ENCODE assay signal across 8 mouse cellular contexts in the genomic region with DNA sequence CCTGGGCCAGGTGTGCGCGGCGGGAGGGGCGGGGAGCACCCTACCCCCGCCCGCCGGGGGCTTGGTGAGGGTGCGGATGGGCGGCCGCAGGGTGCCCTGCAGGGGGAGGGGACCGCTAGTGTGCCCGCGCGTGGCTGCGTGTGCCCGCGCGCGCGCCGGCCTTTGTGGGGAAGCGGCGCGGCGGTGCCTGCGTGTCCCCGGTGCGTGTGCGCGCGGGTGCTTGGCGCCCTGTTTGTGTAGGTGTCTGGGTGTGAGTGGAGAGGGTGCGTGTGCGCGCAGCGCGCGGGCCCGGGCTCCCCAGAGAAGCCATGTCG. TPM values are rescaled to one million over a fixed set of nuclear protein-coding genes. Genes with fewer than 3 reads are reported as not detected.
DNase-seq lines count a peak whose midpoint lies in the region; ATAC-seq lines count a peak whose summit lies in the region.

No protein-coding gene starts in this region.

- H3K4me3 ChIP-seq in kidney, embryonic 15.5 days (replicated peaks) = peak overlapping the region; percentile 97
- H3K4me3 ChIP-seq in forebrain, embryonic 14.5 days (ENCODE audit: low read depth, low read length) = peak overlapping the region; percentile 96

- under 1% methylated on average over 36 of the region's 40 CpGs for WGBS in kidney, embryonic 15.5 days
- 0% methylated on average over 22 of the region's 40 CpGs for WGBS in forebrain, embryonic 14.5 days

- peak overlapping the region; percentile 98 for H3K27ac ChIP-seq in kidney, embryonic 15.5 days
- H3K27ac ChIP-seq in forebrain, embryonic 14.5 days (ENCODE audit: low read depth, low read length) = peak overlapping the region; percentile 99

- intact Hi-C loops in left cerebral cortex, postnatal 14 days (cut with DNase I) = no loop called here

- DNase-seq in kidney, postnatal 25 days = no peak
- peak; percentile 94 for DNase-seq in brain, adult 2 months (ENCODE audit: low read depth, low spot score)
- peak; percentile 85 for DNase-seq in forebrain, embryonic 14.5 days (ENCODE audit: low spot score)
- DNase-seq in left cerebral cortex, postnatal 14 days (ENCODE audit: low spot score in 2 of 2) = peak; percentile 82 to 86
- peak; percentile 65 for DNase-seq in naive thymus-derived CD4-positive, alpha-beta T cell, adult 2 months (ENCODE audit: low read depth)
- DNase-seq in natural killer cell, adult 2 months (ENCODE audit: low spot score in 2 of 2) = no peak
- no peak for DNase-seq in adrenal gland, postnatal 25 days

- no peaks in the 10 kb centered on the region for H3K9me3 ChIP-seq in kidney, embryonic 15.5 days (replicated peaks)
- no peaks in the 10 kb centered on the region for H3K9me3 ChIP-seq in forebrain, embryonic 14.5 days (replicated peaks; ENCODE audit: control insufficient read depth, low read length)

- H3K36me3 ChIP-seq in kidney, embryonic 15.5 days = peaks cover 7% of the 10 kb centered on the region; the same call in 1 of the 2 replicates
- H3K36me3 ChIP-seq in forebrain, embryonic 14.5 days (ENCODE audit: control insufficient read depth, insufficient read depth, low read length) = 0 out of 2 replicates have a peak, but pooled peaks cover 2% of the 10 kb centered on the region

- peak overlapping the region; percentile 92 for H3K4me2 ChIP-seq in kidney, embryonic 15.5 days
- H3K4me2 ChIP-seq in forebrain, embryonic 14.5 days (ENCODE audit: low read length) = peak overlapping the region; percentile 67

- no peak for ATAC-seq in kidney, embryonic 15.5 days (replicated peaks; ENCODE audit: low FRiP score)
- no peak for ATAC-seq in forebrain, embryonic 14.5 days

- H3K4me1 ChIP-seq in kidney, embryonic 15.5 days = peaks cover 73% of the 10 kb centered on the region
- H3K4me1 ChIP-seq in forebrain, embryonic 14.5 days (ENCODE audit: control insufficient read depth, insufficient read depth, low read length) = peaks cover 23% of the 10 kb centered on the region

- peak overlapping the region; percentile 84 for H3K9ac ChIP-seq in kidney, embryonic 15.5 days
- H3K9ac ChIP-seq in forebrain, embryonic 14.5 days (ENCODE audit: low read length) = peak overlapping the region; percentile 96

- peaks cover 7% of the 10 kb centered on the region; the same call in 1 of the 2 replicates for H3K27me3 ChIP-seq in kidney, embryonic 15.5 days
- H3K27me3 ChIP-seq in forebrain, embryonic 14.5 days (replicated peaks; ENCODE audit: control insufficient read depth, insufficient read depth, low read length) = no peaks in the 10 kb centered on the region

RNA-seq across cellular contexts. Expression of a gene that starts 1.0 kb away (rescaled TPM):
- polyA plus RNA-seq in kidney, embryonic 15.5 days (2015; fragmentation: Nextera tagmentation; extraction: Ambion mirVana) = 17.8 and 18.8 TPM in 2 replicates
- polyA plus RNA-seq in forebrain, embryonic 14.5 days (2014; fragmentation: Nextera tagmentation; extraction: Ambion mirVana) = 44.4 and 50.9 TPM in 2 replicates
- 100 to 1,000 TPM; 457 to 482 TPM for total RNA-seq in left cerebral cortex, postnatal 14 days (2021)
- 73.5 and 114 TPM in 2 replicates for total RNA-seq in adrenal gland, postnatal 25 days (2021)

RNA-seq across cellular contexts. Expression of a gene that starts 54.1 kb away (rescaled TPM):
- 0.69 and 0.71 TPM in 2 replicates for polyA plus RNA-seq in kidney, embryonic 15.5 days (2015; fragmentation: Nextera tagmentation; extraction: Ambion mirVana)
- polyA plus RNA-seq in forebrain, embryonic 14.5 days (2014; fragmentation: Nextera tagmentation; extraction: Ambion mirVana) = 0.61 and 0.93 TPM in 2 replicates
- total RNA-seq in left cerebral cortex, postnatal 14 days (2021) = under 1 TPM; 0.19 to 0.20 TPM
- total RNA-seq in adrenal gland, postnatal 25 days (2021) = 2.1 and 3.2 TPM in 2 replicates

RNA-seq across cellular contexts. Expression of a gene that starts 54.4 kb away (rescaled TPM):
- 60.7 and 62.2 TPM in 2 replicates for polyA plus RNA-seq in kidney, embryonic 15.5 days (2015; fragmentation: Nextera tagmentation; extraction: Ambion mirVana)
- polyA plus RNA-seq in forebrain, embryonic 14.5 days (2014; fragmentation: Nextera tagmentation; extraction: Ambion mirVana) = 23.8 and 31.6 TPM in 2 replicates
- total RNA-seq in left cerebral cortex, postnatal 14 days (2021) = under 1 TPM; 0.72 to 0.79 TPM
- total RNA-seq in adrenal gland, postnatal 25 days (2021) = 6.0 and 7.2 TPM in 2 replicates

Comparison
In these comparisons a context has a peak if more than half of its experiments do, and no peak if none do; other contexts are left out.
1. DNase-seq: peak in brain, adult 2 months (single experiment), forebrain, embryonic 14.5 days (single experiment), left cerebral cortex, postnatal 14 days (2 of 2) and naive thymus-derived CD4-positive, alpha-beta T cell, adult 2 months (single experiment); none in kidney, postnatal 25 days (0 of 2), natural killer cell, adult 2 months (0 of 2) and adrenal gland, postnatal 25 days (single experiment).